Mouse (Mus musculus) T-helper 17 cell (primary cell): ENCODE data around the gene Plvap.
"Not testable (repeated sequence)": the region's sequence is repeated elsewhere in the genome, so short reads cannot be mapped to it uniquely, and the experiment has no call there.

ENCODE experiments used
- in situ Hi-C, 2 experiments: fragments of 300-600 bp; cut with MboI, MseI; formaldehyde crosslinking; loops; 1 replicate in 1 of 2; 2 replicates in 1 of 2; pipeline ENCODE4 v1.15.1; 2025; ENCODE audit warnings: high pct_unique_total_duplicates in 2 of 2

Gene Plvap

GRCm38 (mm10) chr8:71527162-71527870 lies 15.8 kb upstream of the Plvap start:
- in situ Hi-C loops: loop anchor here in 1 of 2 experiments (10.0 kb wide), 1 partner anchor 83 kb away; no protein-coding TSS in a partner anchor

GRCm38 (mm10) chr8:71526272-71526671 lies 14.7 kb upstream of the Plvap start:
- in situ Hi-C loops: loop anchor here in 1 of 2 experiments (10.0 kb wide), 1 partner anchor 81 kb away; no protein-coding TSS in a partner anchor

- in situ Hi-C loops: loop anchor here in 1 of 2 experiments (10.0 kb wide), 1 partner anchor 81 kb away; no protein-coding TSS in a partner anchor
Observed at GRCm38 (mm10) chr8:71525226-71526050, 13.9 kb upstream of the Plvap start, which contains the start of gene Ccdc194. Gene Ccdc194 (minus strand): TSS chr8:71525711.

- in situ Hi-C loops: loop anchor here (5.0 to 10.0 kb wide), 2 partner anchors 77 to 79 kb away; no protein-coding TSS in a partner anchor
Observed at GRCm38 (mm10) chr8:71521634-71522033, 10.1 kb upstream of the Plvap start.

GRCm38 (mm10) chr8:71519037-71519825 lies 7.7 kb upstream of the Plvap start:
- in situ Hi-C loops: not testable (repeated sequence)

- in situ Hi-C loops: no loop called here
Observed at GRCm38 (mm10) chr8:71516786-71517185, 5.2 kb upstream of the Plvap start.

GRCm38 (mm10) chr8:71515043-71515442 lies 3.5 kb upstream of the Plvap start:
- in situ Hi-C loops: no loop called here

GRCm38 (mm10) chr8:71513018-71513754 lies 1.6 kb upstream of the Plvap start:
- in situ Hi-C loops: no loop called here

GRCm38 (mm10) chr8:71509316-71509715 lies 2.2 kb downstream of the Plvap start:
- in situ Hi-C loops: no loop called here

GRCm38 (mm10) chr8:71507589-71508104 lies 3.9 kb downstream of the Plvap start:
- in situ Hi-C loops: no loop called here

- in situ Hi-C loops: no loop called here
Observed at GRCm38 (mm10) chr8:71505979-71506378, 5.6 kb downstream of the Plvap start.

GRCm38 (mm10) chr8:71505326-71505725 lies 6.2 kb downstream of the Plvap start:
- in situ Hi-C loops: no loop called here

GRCm38 (mm10) chr8:71504349-71504748 lies 7.2 kb downstream of the Plvap start:
- in situ Hi-C loops: no loop called here

- in situ Hi-C loops: no loop called here
Observed at GRCm38 (mm10) chr8:71498816-71499690, 12.5 kb downstream of the Plvap start.

GRCm38 (mm10) chr8:71497881-71498501 lies 13.6 kb downstream of the Plvap start:
- in situ Hi-C loops: no loop called here

GRCm38 (mm10) chr8:71497077-71497645 lies 14.4 kb downstream of the Plvap start:
- in situ Hi-C loops: no loop called here

- in situ Hi-C loops: no loop called here
Observed at GRCm38 (mm10) chr8:71496481-71496880, 15.1 kb downstream of the Plvap start.

- in situ Hi-C loops: no loop called here
Observed at GRCm38 (mm10) chr8:71495811-71496210, 15.7 kb downstream of the Plvap start.

GRCm38 (mm10) chr8:71495039-71495438 lies 16.5 kb downstream of the Plvap start:
- in situ Hi-C loops: no loop called here
